Mouse (Mus musculus) MEL (cell line): ENCODE data around the gene 2610528J11Rik. TPM values are rescaled to one million over a fixed set of nuclear protein-coding genes. Genes with fewer than 3 reads are reported as not detected.
"Not testable (repeated sequence)": the region's sequence is repeated elsewhere in the genome, so short reads cannot be mapped to it uniquely, and the experiment has no call there.

Experiments
- DNase-seq: peaks from one replicate; pipeline ENCODE4 v3.0.0; 2011; ENCODE audit warnings: low read depth, low spot score
- H3K27ac ChIP-seq: 2 replicates; pipeline ENCODE4 v1.5.1; 2012; ENCODE audit warnings: low read depth, mild to moderate bottlenecking, control low read depth, low read length, moderate library complexity; ENCODE audit not compliant: control insufficient read depth
- H3K27me3 ChIP-seq, 2 experiments: fragments of 150-350 bp in 1 of 2; sonication (generic) in 1 of 2; 2 replicates each; pipeline ENCODE4 v1.6.1; 2012; ENCODE audit warnings: low read length in 2 of 2, mild to moderate bottlenecking in 2 of 2, improper control_type of control experiment in 1 of 2, moderate library complexity in 1 of 2; ENCODE audit not compliant: insufficient read depth in 2 of 2, control insufficient read depth in 1 of 2
- H3K36me3 ChIP-seq, 2 experiments: 2 replicates each; pipeline ENCODE4 v1.6.1; 2012 to 2014; ENCODE audit warnings: low read length in 2 of 2, improper control_type of control experiment in 1 of 2, inconsistent platforms in 1 of 2, mild to moderate bottlenecking in 1 of 2; ENCODE audit not compliant: insufficient read depth in 2 of 2, control insufficient read depth in 1 of 2
- H3K4me1 ChIP-seq, 2 experiments: fragments of 150-350 bp in 1 of 2; sonication (generic) in 1 of 2; 2 replicates each; pipeline ENCODE4 v1.6.1; 2012; ENCODE audit warnings: low read length in 2 of 2, improper control_type of control experiment in 1 of 2, mild to moderate bottlenecking in 1 of 2; ENCODE audit not compliant: insufficient read depth in 2 of 2, control insufficient read depth in 1 of 2
- H3K4me3 ChIP-seq, 2 experiments: fragments of 150-350 bp in 1 of 2; sonication (generic) in 1 of 2; 2 replicates each; pipeline ENCODE4 v1.5.1; 2012; ENCODE audit warnings: low read depth in 2 of 2, low read length in 2 of 2, mild to moderate bottlenecking in 2 of 2, moderate library complexity in 2 of 2, control low read depth in 1 of 2, improper control_type of control experiment in 1 of 2; ENCODE audit not compliant: control insufficient read depth in 1 of 2, insufficient read depth in 1 of 2
- H3K79me2 ChIP-seq: 2 replicates; pipeline ENCODE4 v1.6.1; 2012; ENCODE audit warnings: mild to moderate bottlenecking, low read length, moderate library complexity; ENCODE audit not compliant: control insufficient read depth, poor library complexity, insufficient read depth
- H3K9ac ChIP-seq: 2 replicates; pipeline ENCODE4 v1.6.1; 2012; ENCODE audit warnings: low read depth, mild to moderate bottlenecking, control low read depth, low read length, moderate library complexity; ENCODE audit not compliant: control insufficient read depth, poor library complexity, severe bottlenecking
- H3K9me3 ChIP-seq: fragments of 150-350 bp; sonication (generic); replicated peaks from 2 replicates; pipeline ENCODE4 v1.6.1; 2012; ENCODE audit warnings: mild to moderate bottlenecking, low read length, improper control_type of control experiment, moderate library complexity; ENCODE audit not compliant: insufficient read depth
- BHLHE40 ChIP-seq: IDR thresholded peaks from 2 replicates; pipeline ENCODE4 v1.6.1; 2012; ENCODE audit warnings: low read depth, mild to moderate bottlenecking, inconsistent platforms, low read length, improper control_type of control experiment, borderline replicate concordance
- E2F4 ChIP-seq: IDR thresholded peaks from 2 replicates; pipeline ENCODE4 v1.6.1; 2011; ENCODE audit warnings: low read depth, low read length, improper control_type of control experiment, borderline replicate concordance
- ELF1 ChIP-seq: IDR thresholded peaks from 2 replicates; pipeline ENCODE4 v1.6.1; 2014; ENCODE audit warnings: low read depth, mild to moderate bottlenecking, inconsistent platforms, low read length, improper control_type of control experiment, moderate library complexity
- HCFC1 ChIP-seq: IDR thresholded peaks from 2 replicates; pipeline ENCODE4 v1.6.1; 2012; ENCODE audit warnings: low read depth, mild to moderate bottlenecking, inconsistent platforms, low read length, improper control_type of control experiment, moderate library complexity
- MAZ ChIP-seq: IDR thresholded peaks from 2 replicates; pipeline ENCODE4 v1.6.1; 2012; ENCODE audit warnings: low read depth, mild to moderate bottlenecking, inconsistent platforms, low read length, improper control_type of control experiment
- MYB ChIP-seq: IDR thresholded peaks from 2 replicates; pipeline ENCODE4 v1.6.1; 2011; ENCODE audit warnings: mild to moderate bottlenecking, low read depth, low read length, improper control_type of control experiment
- NELFE ChIP-seq: IDR thresholded peaks from 2 replicates; pipeline ENCODE4 v1.6.1; 2011; ENCODE audit warnings: low read depth, low read length, improper control_type of control experiment
- POLR2AphosphoS5 ChIP-seq: IDR thresholded peaks from 2 replicates; pipeline ENCODE4 v1.6.1; 2012; ENCODE audit warnings: low read depth, borderline replicate concordance, mild to moderate bottlenecking, inconsistent platforms, low read length, moderate library complexity, mixed read lengths
- SIN3A ChIP-seq: IDR thresholded peaks from 2 replicates; pipeline ENCODE4 v1.6.1; 2012; ENCODE audit warnings: low read length, improper control_type of control experiment, inconsistent platforms
- SMC3 ChIP-seq: IDR thresholded peaks from 2 replicates; pipeline ENCODE4 v1.6.1; 2011; ENCODE audit warnings: low read depth, low read length, improper control_type of control experiment
- TAL1 ChIP-seq: IDR thresholded peaks from 2 replicates; pipeline ENCODE4 v1.6.1; 2012; ENCODE audit warnings: mild to moderate bottlenecking, inconsistent platforms, low read length, moderate library complexity, mixed read lengths
- UBTF ChIP-seq: IDR thresholded peaks from 2 replicates; pipeline ENCODE4 v1.6.1; 2012; ENCODE audit warnings: low read depth, mild to moderate bottlenecking, inconsistent platforms, low read length, improper control_type of control experiment, moderate library complexity, borderline replicate concordance; ENCODE audit not compliant: insufficient read depth
- USF2 ChIP-seq, 2 experiments: IDR thresholded peaks; 2 replicates each; pipeline ENCODE4 v1.6.1; 2011 to 2012; ENCODE audit warnings: improper control_type of control experiment in 2 of 2, low read length in 2 of 2, borderline replicate concordance in 1 of 2, inconsistent platforms in 1 of 2, low read depth in 1 of 2, mild to moderate bottlenecking in 1 of 2; ENCODE audit not compliant: insufficient read depth in 1 of 2
- ZMIZ1 ChIP-seq: IDR thresholded peaks from 2 replicates; pipeline ENCODE4 v1.6.1; 2012; ENCODE audit warnings: low read depth, mild to moderate bottlenecking, inconsistent platforms, low read length, improper control_type of control experiment, moderate library complexity
- polyA plus RNA-seq, 2 experiments: library from polyadenylated mRNA; stranded (reverse) in 1 of 2; unstranded in 1 of 2; fragments of >175 nt in 1 of 2; fragments of >200 nt in 1 of 2; gene quantifications; 2 replicates each; pipeline versions ENCODE4 v1.2.1 to v1.2.4; 2012; ENCODE audit warnings: low replicate concordance in 2 of 2, low read depth in 1 of 2; ENCODE audit not compliant: insufficient read length in 2 of 2, insufficient read depth in 1 of 2, missing spikeins in 1 of 2
- total RNA-seq: library from RNA; depleted of rRNA; stranded (reverse); fragments of 300-350 nt; gene quantifications from 2 replicates; pipeline ENCODE4 v1.2.3, GENCODE M21; 2012

2610528J11Rik gene
- total and polyA plus RNA-seq, 3 experiments = not detected

DNA sequence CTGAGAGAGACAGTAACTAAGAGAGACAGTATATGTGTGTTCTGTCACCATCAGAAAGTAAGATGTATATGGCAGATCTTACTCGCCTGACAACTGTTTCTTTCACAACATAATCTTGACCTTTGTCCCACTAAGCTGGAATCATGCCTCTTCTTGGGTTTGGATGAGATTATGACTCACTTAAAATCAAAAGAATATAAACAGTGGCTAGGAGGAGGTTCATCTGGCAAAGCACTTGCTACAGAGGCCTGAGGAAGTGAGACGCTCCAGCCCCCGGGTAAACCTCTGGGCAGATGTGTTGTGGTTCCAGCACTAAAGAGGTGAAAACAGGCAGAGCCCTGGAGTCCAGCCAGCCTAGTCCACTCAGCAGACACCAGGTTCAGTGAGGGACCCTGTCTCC is 21.2 kb upstream of the 2610528J11Rik start:
- no peaks in the 10 kb centered on the region for H3K36me3 ChIP-seq
- no peaks in the 10 kb centered on the region for H3K9me3 ChIP-seq
- no peak overlapping the region for H3K27ac ChIP-seq
- no peaks in the 10 kb centered on the region for H3K79me2 ChIP-seq
- no peak overlapping the region for H3K4me3 ChIP-seq
- H3K27me3 ChIP-seq = peaks cover 0 to 4% of the 10 kb centered on the region in 2 experiments; a peak in 2 of 4 replicates
- H3K9ac ChIP-seq = no peak overlapping the region
- H3K4me1 ChIP-seq = no peaks in the 10 kb centered on the region
- DNase-seq = no peak
- TF ChIP-seq HCFC1 = no peak
- no peak for TF ChIP-seq USF2 (IDR thresholded peaks at IDR 0.05; ENCODE audit: borderline replicate concordance in 1 of 2, insufficient read depth in 1 of 2, low read depth in 1 of 2, low read length in 2 of 2)
- TF ChIP-seq ZMIZ1 = no peak
- no peak for TF ChIP-seq ELF1
- TF ChIP-seq POLR2AphosphoS5 = no peak
- TF ChIP-seq SMC3 = no peak
- TF ChIP-seq E2F4 = no peak
- TF ChIP-seq BHLHE40 = no peak
- no peak for TF ChIP-seq TAL1
- no peak for TF ChIP-seq MAZ

DNA sequence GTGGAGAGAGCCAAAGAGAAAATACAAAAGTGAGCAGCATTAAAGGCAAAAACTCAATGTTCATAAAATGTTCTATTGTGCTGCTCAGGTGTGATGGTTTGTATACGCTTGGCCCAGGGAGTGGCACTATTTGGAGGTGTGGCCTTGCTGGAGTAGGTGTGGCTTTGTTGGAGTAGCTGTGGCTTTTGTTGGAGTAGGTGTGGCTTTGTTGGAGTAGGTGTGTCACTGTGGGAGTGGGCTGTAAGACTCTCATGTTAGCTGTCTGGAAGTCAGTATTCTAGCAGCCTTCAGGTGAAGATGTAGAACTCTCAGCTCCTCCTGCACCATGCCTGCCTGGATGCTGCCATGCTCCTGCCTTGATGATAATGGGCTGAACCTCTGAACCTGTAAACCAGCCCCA is 19.6 kb upstream of the 2610528J11Rik start:
- not testable (repeated sequence) for H3K79me2 ChIP-seq, H3K36me3 ChIP-seq, H3K27me3 ChIP-seq

DNA sequence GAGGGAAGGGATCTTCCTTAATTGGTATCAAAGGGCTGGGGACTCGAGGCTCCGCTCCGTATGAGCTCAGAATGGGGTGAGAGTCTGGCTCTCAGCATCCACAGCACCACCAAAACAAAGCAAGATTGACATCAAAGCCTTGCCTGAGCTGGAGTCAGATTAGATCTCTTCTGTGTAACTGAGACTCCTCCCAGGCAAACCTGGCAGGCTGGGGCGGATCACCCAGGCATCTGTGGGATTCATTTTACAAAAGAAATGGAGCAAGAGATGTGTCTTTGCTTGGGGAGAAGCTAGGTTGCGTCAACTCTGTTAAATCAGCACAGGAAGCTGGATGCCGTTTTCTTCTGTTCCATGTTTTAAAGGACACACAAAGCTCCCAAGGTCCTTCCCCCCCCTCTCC is 17.7 kb upstream of the 2610528J11Rik start:
- H3K79me2 ChIP-seq = no peaks in the 10 kb centered on the region
- H3K4me1 ChIP-seq = no peaks in the 10 kb centered on the region
- no peak overlapping the region for H3K27ac ChIP-seq
- no peak overlapping the region for H3K9ac ChIP-seq
- no peaks in the 10 kb centered on the region for H3K36me3 ChIP-seq
- H3K9me3 ChIP-seq = no peaks in the 10 kb centered on the region
- H3K27me3 ChIP-seq = peaks cover 0 to 2% of the 10 kb centered on the region in 2 experiments; a peak in 2 of 4 replicates
- DNase-seq = no peak
- no peak overlapping the region for H3K4me3 ChIP-seq
- TF ChIP-seq NELFE (no peak), SIN3A (no peak), MYB (no peak), UBTF (no peak)

More for the DNA sequence above, 19.6 kb upstream of the 2610528J11Rik start:
- H3K9me3 ChIP-seq, H3K27ac ChIP-seq, H3K4me3 ChIP-seq, DNase-seq, H3K9ac ChIP-seq, H3K4me1 ChIP-seq: not testable (repeated sequence)
